Mouse (Mus musculus): ENCODE data around the gene Nmrk1.

DNA sequence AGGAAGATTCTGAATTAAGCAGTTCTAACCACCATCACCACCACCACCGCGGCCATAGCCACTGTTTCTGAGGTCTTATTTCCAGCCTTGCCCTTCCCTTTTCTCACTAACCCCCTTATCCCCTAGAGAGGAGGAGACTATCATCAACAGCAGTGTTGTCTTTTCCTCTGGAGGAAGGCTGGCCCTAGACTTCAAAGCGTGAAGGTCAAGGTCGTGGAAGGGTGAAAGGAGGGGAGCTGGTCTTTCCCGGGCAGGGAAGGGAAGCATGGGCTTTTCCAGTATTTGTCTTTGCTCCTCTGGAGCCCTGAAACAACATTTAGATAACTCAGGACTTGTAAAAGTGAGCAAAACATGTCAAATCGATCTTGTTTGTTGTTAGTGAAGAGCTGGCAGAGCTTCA lies 22.8 kb upstream of the Nmrk1 start:
- TF ChIP-seq EP300 (IDR thresholded peaks at IDR 0.05; ENCODE audit: low read depth) (no peak), CTCF (IDR thresholded peaks at IDR 0.05; ENCODE audit: low read depth) (no peak)
